Mouse (Mus musculus) forebrain, embryonic 16.5 days (tissue): ENCODE measurements at regions not wholly inside any gene's neighbourhood (a gene's known extent, or its start where the extent isn't known, plus 50 kb on each side); places are given as distances from the start of the nearest gene placed in this dataset.

Source experiments
- ATAC-seq: fragments of 200-750 bp; cut with Nextera tagmentation; 2 replicates; pipeline ENCODE4 v1.8.0; 2017; ENCODE audit warnings: mild to moderate bottlenecking, moderate library complexity
- H3K27ac ChIP-seq: fragments of 300-500 bp; sonication (generic); 2 replicates; pipeline ENCODE4 v1.5.1; 2014; ENCODE audit warnings: low read length, control low read depth
- H3K27me3 ChIP-seq: fragments of 300-500 bp; sonication (generic); replicated peaks from 2 replicates; pipeline ENCODE4 v1.6.1; 2014; ENCODE audit warnings: low read length; ENCODE audit not compliant: control insufficient read depth, insufficient read depth
- H3K36me3 ChIP-seq: fragments of 300-500 bp; sonication (generic); 2 replicates; pipeline ENCODE4 v1.6.1; 2014; ENCODE audit not compliant: control insufficient read depth, insufficient read depth
- H3K4me1 ChIP-seq: fragments of 300-500 bp; sonication (generic); replicated peaks from 2 replicates; pipeline ENCODE4 v1.6.1; 2014; ENCODE audit warnings: low read length; ENCODE audit not compliant: control insufficient read depth, insufficient read depth
- H3K4me2 ChIP-seq: fragments of 300-500 bp; sonication (generic); 2 replicates; pipeline ENCODE4 v1.6.1; 2014; ENCODE audit warnings: mild to moderate bottlenecking, low read length, control low read depth
- H3K4me3 ChIP-seq: fragments of 300-500 bp; sonication (generic); replicated peaks from 2 replicates; pipeline ENCODE4 v1.5.1; 2014; ENCODE audit warnings: mild to moderate bottlenecking, low read length, control low read depth
- H3K9ac ChIP-seq: fragments of 300-500 bp; sonication (generic); replicated peaks from 2 replicates; pipeline ENCODE4 v1.6.1; 2014; ENCODE audit warnings: low read depth, low read length, control low read depth
- H3K9me3 ChIP-seq: fragments of 300-500 bp; sonication (generic); 2 replicates; pipeline ENCODE4 v1.6.1; 2016; ENCODE audit warnings: low read length; ENCODE audit not compliant: control insufficient read depth
- WGBS: fragments of 180-500 bp; shearing (Covaris S2); extraction: QIAGEN DNeasy Blood & Tissue Kit; methylation state at CpG from one replicate; pipeline ENCODE4 v1.1.7; 2014; 5-methylcytosine and 5-hydroxymethylcytosine counted together

- no peaks in the 10 kb centered on the region for H3K36me3 ChIP-seq
- H3K27me3 ChIP-seq: no peaks in the 10 kb centered on the region
- H3K9me3 ChIP-seq: no peaks in the 10 kb centered on the region
- no peak overlapping the region for H3K4me2 ChIP-seq
- H3K27ac ChIP-seq: no peak overlapping the region
- ATAC-seq: no peak
- 67% methylated on average over 2 of the region's 2 CpGs for WGBS
- H3K4me1 ChIP-seq: no peaks in the 10 kb centered on the region
- no peak overlapping the region for H3K9ac ChIP-seq
- no peak overlapping the region for H3K4me3 ChIP-seq
These were observed 417.9 kb upstream of the Megf9 start for GRCm38 (mm10) chr4:70952671-70953070.

- H3K27me3 ChIP-seq: no peaks in the 10 kb centered on the region
- no peaks in the 10 kb centered on the region for H3K9me3 ChIP-seq
- no peak overlapping the region for H3K4me3 ChIP-seq
- H3K4me2 ChIP-seq: no peak overlapping the region
- 86% methylated on average over 2 of the region's 2 CpGs for WGBS
- H3K9ac ChIP-seq: no peak overlapping the region
- H3K36me3 ChIP-seq: no peaks in the 10 kb centered on the region
- ATAC-seq: no peak
- no peaks in the 10 kb centered on the region for H3K4me1 ChIP-seq
- no peak overlapping the region for H3K27ac ChIP-seq
These were observed 405.4 kb upstream of the Megf9 start for GRCm38 (mm10) chr4:70940146-70940545.

GRCm38 (mm10) chr4:70934140-70934539 is 399.3 kb upstream of the Megf9 start:
- Histone ChIP-seq H3K27me3 (no peaks in the 10 kb centered on the region), H3K4me1 (no peaks in the 10 kb centered on the region), H3K9me3 (no peaks in the 10 kb centered on the region), H3K36me3 (no peaks in the 10 kb centered on the region), H3K4me3 (no peak overlapping the region), H3K4me2 (no peak overlapping the region), H3K27ac (no peak overlapping the region), H3K9ac (no peak overlapping the region)
- no peak for ATAC-seq

- ATAC-seq: no peak
- Histone ChIP-seq H3K9me3 (no peaks in the 10 kb centered on the region), H3K4me1 (no peaks in the 10 kb centered on the region), H3K36me3 (no peaks in the 10 kb centered on the region), H3K27me3 (no peaks in the 10 kb centered on the region), H3K27ac (no peak overlapping the region), H3K9ac (no peak overlapping the region), H3K4me2 (no peak overlapping the region), H3K4me3 (no peak overlapping the region)
- WGBS: 40% methylated on average over 3 of the region's 3 CpGs
These were observed 387.3 kb upstream of the Megf9 start for GRCm38 (mm10) chr4:70921972-70922692.

- Histone ChIP-seq H3K9ac (no peak overlapping the region), H3K27me3 (no peaks in the 10 kb centered on the region), H3K4me1 (no peaks in the 10 kb centered on the region), H3K27ac (no peak overlapping the region), H3K4me3 (no peak overlapping the region), H3K4me2 (no peak overlapping the region), H3K36me3 (no peaks in the 10 kb centered on the region), H3K9me3 (no peaks in the 10 kb centered on the region)
- ATAC-seq: no peak
These were observed 379.8 kb upstream of the Megf9 start for GRCm38 (mm10) chr4:70914566-70914965.

- Histone ChIP-seq H3K4me1 (0 out of 2 replicates have a peak, but pooled peaks cover 2% of the 10 kb centered on the region), H3K9ac (no peak overlapping the region), H3K4me2 (no peak overlapping the region), H3K4me3 (no peak overlapping the region), H3K27ac (no peak overlapping the region), H3K9me3 (no peaks in the 10 kb centered on the region), H3K27me3 (no peaks in the 10 kb centered on the region), H3K36me3 (no peaks in the 10 kb centered on the region)
- ATAC-seq: peak; percentile 66; the same call in 1 of the 2 replicates
- 50% methylated on average over 3 of the region's 3 CpGs for WGBS
These were observed 372.3 kb upstream of the Megf9 start for GRCm38 (mm10) chr4:70906771-70907749.
